Mouse (Mus musculus): ENCODE data around the gene Ppp1r12b.

DNA sequence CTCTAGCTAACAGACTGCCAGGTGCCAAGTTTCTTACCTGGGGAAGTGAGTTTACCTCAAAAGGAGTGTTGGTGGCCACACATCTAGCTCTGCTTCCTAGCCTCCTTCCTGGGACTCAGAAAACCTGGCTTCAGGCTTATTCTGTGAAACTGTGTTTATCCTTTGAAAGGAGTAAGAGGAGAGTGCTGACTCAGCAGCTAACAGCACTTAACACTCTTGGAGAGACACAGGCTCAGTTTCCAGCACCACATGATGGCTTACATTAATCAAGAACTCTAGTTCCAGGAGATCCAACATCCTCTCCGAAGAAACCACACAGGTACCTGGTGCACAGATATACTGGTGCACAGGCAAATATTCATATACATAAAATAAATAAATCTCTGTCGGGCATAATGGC, 12.8 kb downstream of the Ppp1r12b start:
- TF ChIP-seq CTCF (IDR thresholded peaks at IDR 0.05): no peak
- TF ChIP-seq EP300 (IDR thresholded peaks at IDR 0.05): no peak
